Mouse (Mus musculus) intestine, embryonic 16.5 days (tissue): ENCODE measurements around the gene Wfdc1. TPM values are rescaled to one million over a fixed set of nuclear protein-coding genes. Genes with fewer than 3 reads are reported as not detected.

Experiments used
- ATAC-seq: fragments of 200-750 bp; cut with Nextera tagmentation; 2 replicates; pipeline ENCODE4 v1.8.0; 2017; ENCODE audit warnings: moderate TSS enrichment, moderate library complexity
- H3K27ac ChIP-seq: fragments of 300-500 bp; sonication (generic); 2 replicates; pipeline ENCODE4 v1.5.1; 2014; ENCODE audit warnings: mild to moderate bottlenecking, low read length
- H3K27me3 ChIP-seq: fragments of 300-500 bp; sonication (generic); replicated peaks from 2 replicates; pipeline ENCODE4 v1.6.1; 2014; ENCODE audit warnings: low read length, control low read depth, mixed read lengths; ENCODE audit not compliant: control insufficient read depth, insufficient read depth
- H3K36me3 ChIP-seq: fragments of 300-500 bp; sonication (generic); 2 replicates; pipeline ENCODE4 v1.6.1; 2014; ENCODE audit warnings: low read length, control low read depth; ENCODE audit not compliant: control insufficient read depth, insufficient read depth
- H3K4me1 ChIP-seq: fragments of 300-500 bp; sonication (generic); 2 replicates; pipeline ENCODE4 v1.6.1; 2014; ENCODE audit warnings: low read length, control low read depth, mixed read lengths; ENCODE audit not compliant: control insufficient read depth, insufficient read depth
- H3K4me2 ChIP-seq: fragments of 300-500 bp; sonication (generic); 2 replicates; pipeline ENCODE4 v1.6.1; 2014; ENCODE audit warnings: low read depth, low read length, control low read depth
- H3K4me3 ChIP-seq: fragments of 300-500 bp; sonication (generic); 2 replicates; pipeline ENCODE4 v1.5.1; 2014; ENCODE audit warnings: mild to moderate bottlenecking, low read length
- H3K9ac ChIP-seq: fragments of 300-500 bp; sonication (generic); 2 replicates; pipeline ENCODE4 v1.6.1; 2014; ENCODE audit warnings: low read depth, low read length
- H3K9me3 ChIP-seq: fragments of 300-500 bp; sonication (generic); 2 replicates; pipeline ENCODE4 v1.6.1; 2016; ENCODE audit warnings: low read length, control low read depth; ENCODE audit not compliant: control insufficient read depth
- WGBS: fragments of 180-500 bp; shearing (Covaris S2); extraction: QIAGEN DNeasy Blood & Tissue Kit; methylation state at CpG from one replicate; pipeline ENCODE4 v1.1.7; 2014; 5-methylcytosine and 5-hydroxymethylcytosine counted together
- polyA plus RNA-seq: library from polyadenylated mRNA; unstranded; fragments of >200 nt; fragmentation: Nextera tagmentation; extraction: Ambion mirVana; gene quantifications from 2 replicates; pipeline ENCODE4 v1.2.1, GENCODE M21; 2015

Wfdc1 gene
- polyA plus RNA-seq, 1 experiment from 2014 or later = 4.6 TPM

DNA sequence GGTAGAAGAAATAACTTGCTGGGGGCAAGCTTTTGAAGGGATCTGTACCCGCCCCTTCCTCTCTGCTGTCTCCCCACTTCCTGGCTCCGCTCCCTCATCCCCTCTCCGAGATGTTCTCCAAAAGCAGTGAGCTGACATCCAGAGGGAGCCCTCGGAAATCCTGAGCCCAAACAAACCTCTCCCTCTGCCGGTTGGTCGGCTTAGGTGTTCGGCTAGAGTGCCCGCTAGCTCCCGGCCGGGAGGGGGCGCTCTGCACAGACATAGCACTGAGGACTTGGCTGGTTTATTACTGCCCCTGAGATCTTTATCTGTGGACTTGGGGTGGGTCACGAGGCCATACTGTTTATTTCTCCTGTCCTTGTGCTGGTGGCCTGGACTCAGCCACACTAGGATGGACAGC is 3.1 kb downstream of the Wfdc1 start:
- Histone ChIP-seq H3K9me3 (no peaks in the 10 kb centered on the region), H3K27ac (peak overlapping the region; percentile 82)

DNA sequence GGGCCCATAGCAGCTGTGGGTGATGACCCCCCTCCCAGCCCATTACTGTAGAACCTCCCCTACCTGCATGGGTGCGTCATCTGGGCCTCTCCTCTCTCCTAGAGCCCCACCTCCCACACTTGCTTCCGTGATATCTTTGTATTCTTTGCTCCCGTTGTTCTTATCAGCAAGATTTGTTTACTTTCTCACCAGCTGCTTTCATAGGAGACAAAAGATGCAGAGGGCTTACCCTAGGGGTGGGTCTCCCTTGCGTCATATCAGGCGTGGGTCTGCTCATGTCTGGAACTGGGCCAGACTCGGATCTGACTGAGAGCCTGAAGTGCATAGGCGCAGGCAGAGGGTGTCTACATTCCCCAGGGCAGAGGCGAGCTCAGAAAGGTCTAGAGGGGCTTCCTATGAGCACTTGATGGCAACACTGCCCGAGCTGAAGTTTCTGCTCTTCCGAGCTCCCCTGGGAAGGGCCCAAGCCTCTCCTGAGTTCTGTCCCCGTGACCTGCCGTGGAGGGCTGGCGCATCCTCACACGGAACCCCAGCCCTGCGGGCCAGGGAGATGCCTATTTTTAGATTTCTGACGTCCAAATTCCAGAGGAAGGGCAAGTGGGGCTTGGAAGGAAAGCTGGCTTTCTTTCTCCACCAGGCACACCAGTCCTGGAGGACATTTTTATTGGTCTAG is 4.4 kb downstream of the Wfdc1 start:
- 24% methylated on average over 16 of the region's 16 CpGs for WGBS
- Histone ChIP-seq H3K27ac (peak overlapping the region; percentile 84), H3K27me3 (no peaks in the 10 kb centered on the region), H3K4me1 (peaks cover 35% of the 10 kb centered on the region), H3K4me3 (peak overlapping the region; percentile 9; the same call in 1 of the 2 replicates), H3K4me2 (peak overlapping the region; percentile 48), H3K9ac (peak overlapping the region; percentile 57), H3K9me3 (no peaks in the 10 kb centered on the region), H3K36me3 (no peaks in the 10 kb centered on the region)
- peak; percentile 71 for ATAC-seq

More for the DNA sequence above, 3.1 kb downstream of the Wfdc1 start:
- Histone ChIP-seq H3K36me3 (no peaks in the 10 kb centered on the region), H3K27me3 (no peaks in the 10 kb centered on the region), H3K4me1 (peaks cover 41% of the 10 kb centered on the region), H3K9ac (no peak overlapping the region), H3K4me3 (no peak overlapping the region), H3K4me2 (no peak overlapping the region; the same call in 1 of the 2 replicates)
- ATAC-seq = peak; percentile 13; the same call in 1 of the 2 replicates
- 39% methylated on average over 10 of the region's 12 CpGs for WGBS

DNA sequence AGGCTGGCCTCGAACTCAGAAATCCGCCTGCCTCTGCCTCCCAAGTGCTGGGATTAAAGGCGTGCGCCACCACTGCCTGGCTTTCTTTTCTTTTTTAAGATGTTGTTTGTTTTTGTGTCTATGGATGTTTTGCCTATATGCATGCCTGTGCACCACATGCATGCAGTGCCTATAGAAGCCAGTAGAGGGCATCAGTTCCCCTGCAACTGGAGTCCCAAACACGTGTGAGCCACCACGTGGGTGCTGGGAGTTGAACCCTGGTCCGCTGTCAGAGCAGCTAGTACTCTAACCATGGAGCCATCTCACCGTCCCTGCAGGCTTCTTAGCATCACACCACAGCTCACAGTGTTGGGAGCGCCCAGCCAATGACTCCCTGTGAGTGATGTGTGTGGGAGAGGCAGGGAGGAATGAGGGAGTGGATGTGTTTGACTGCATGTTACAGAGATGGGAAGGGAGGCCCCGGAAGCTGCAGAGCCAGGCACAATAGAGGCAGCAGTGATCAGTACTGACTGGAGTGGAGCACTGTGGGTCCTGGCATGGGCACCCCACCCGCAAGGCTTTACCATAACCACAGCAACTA is 7.9 kb downstream of the Wfdc1 start:
- H3K4me2 ChIP-seq = no peak overlapping the region
- H3K9me3 ChIP-seq = no peaks in the 10 kb centered on the region
- H3K9ac ChIP-seq = no peak overlapping the region
- no peak for ATAC-seq
- peaks cover 15% of the 10 kb centered on the region for H3K4me1 ChIP-seq
- H3K27ac ChIP-seq = no peak overlapping the region
- no peaks in the 10 kb centered on the region for H3K27me3 ChIP-seq
- 79% methylated on average over 10 of the region's 11 CpGs for WGBS
- H3K4me3 ChIP-seq = no peak overlapping the region
- no peaks in the 10 kb centered on the region for H3K36me3 ChIP-seq

DNA sequence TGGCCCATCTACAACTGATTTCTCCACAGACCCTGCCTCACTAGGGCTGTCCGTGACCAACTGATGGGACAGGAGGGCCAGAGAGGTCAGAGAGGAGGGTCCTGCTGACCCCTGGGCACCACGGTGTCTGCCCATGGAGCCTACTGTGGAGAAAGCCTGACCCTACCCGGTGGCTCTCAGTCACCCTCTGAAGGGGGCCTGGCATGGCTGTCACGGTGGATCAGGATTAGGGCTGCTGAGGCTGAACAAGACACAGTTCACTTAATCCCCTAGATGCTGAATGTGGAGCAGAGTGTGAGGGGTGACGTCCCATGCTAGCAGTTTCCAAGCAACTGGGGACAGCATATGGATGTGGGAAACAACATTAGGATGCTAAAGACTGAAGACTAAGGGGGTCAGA is 9.3 kb downstream of the Wfdc1 start:
- ATAC-seq = no peak
- H3K36me3 ChIP-seq = no peaks in the 10 kb centered on the region

DNA sequence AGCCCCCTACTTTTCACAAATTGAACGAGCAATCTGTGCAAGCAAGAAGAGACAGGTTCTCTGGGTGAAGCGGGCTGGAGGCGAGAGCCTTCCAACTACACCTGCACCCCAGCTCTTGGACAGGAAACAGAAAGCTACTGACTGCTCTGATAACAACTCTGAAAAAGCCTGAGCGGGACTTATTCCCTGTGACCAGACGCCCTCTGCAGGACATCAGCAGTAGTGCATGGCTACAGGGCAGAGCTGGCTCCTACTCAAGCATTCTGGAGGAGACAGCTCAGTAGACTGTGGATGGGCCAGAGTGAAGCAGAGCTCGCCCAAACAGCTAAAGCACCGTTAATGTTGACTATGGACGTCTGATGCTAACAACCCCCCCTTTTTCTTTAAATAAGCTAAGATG is 10.2 kb downstream of the Wfdc1 start:
- H3K9me3 ChIP-seq = no peaks in the 10 kb centered on the region
- peak; percentile 58 for ATAC-seq
- H3K4me1 ChIP-seq = no peaks in the 10 kb centered on the region
- no peak overlapping the region for H3K4me2 ChIP-seq
- H3K9ac ChIP-seq = no peak overlapping the region
- no peak overlapping the region for H3K4me3 ChIP-seq
- H3K27me3 ChIP-seq = no peaks in the 10 kb centered on the region
- no peak overlapping the region for H3K27ac ChIP-seq
- H3K36me3 ChIP-seq = no peaks in the 10 kb centered on the region
- whole genome bisulfite sequencing = 12% methylated on average over 8 of the region's 8 CpGs

More for the DNA sequence above, 9.3 kb downstream of the Wfdc1 start:
- Histone ChIP-seq H3K9ac (no peak overlapping the region), H3K9me3 (no peaks in the 10 kb centered on the region), H3K4me1 (peaks cover 7% of the 10 kb centered on the region), H3K4me3 (no peak overlapping the region), H3K27ac (no peak overlapping the region), H3K27me3 (no peaks in the 10 kb centered on the region), H3K4me2 (no peak overlapping the region)
- 84% methylated on average over 5 of the region's 5 CpGs for WGBS

DNA sequence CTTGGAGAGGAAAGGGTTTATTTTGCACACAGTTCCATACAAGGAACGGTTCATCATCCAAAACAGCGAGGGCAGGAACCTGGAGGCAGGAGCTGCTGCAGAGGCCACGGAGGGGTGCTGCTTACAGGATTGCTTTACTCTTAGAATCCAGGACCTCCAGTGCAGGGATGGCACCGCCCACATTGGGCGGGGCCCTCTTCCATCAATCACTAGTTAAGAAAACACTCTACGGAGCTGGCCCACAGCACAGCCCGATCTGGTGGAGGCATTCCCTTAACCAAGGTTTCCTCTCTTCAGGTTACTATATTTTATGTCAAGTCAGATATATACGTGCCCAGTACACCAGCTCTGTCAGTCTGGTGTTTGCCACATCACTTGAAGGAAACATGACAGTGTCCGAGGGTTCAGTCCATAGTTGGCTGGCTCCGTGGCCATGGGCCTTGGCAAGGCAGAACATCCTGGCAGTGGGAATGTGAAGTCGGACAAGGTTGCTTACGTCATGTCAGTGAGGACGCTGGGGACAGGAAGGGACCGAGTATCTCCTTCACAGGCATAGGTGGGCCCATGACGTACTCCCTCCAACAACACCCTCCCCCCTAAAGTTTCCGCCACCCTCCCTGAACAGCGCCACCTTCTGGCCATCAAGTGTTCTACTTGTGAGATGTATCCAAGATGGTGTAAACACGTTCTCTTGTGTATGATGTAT is 12.1 kb downstream of the Wfdc1 start:
- Histone ChIP-seq H3K27me3 (no peaks in the 10 kb centered on the region), H3K4me1 (no peaks in the 10 kb centered on the region), H3K27ac (no peak overlapping the region), H3K9ac (no peak overlapping the region), H3K4me2 (peak overlapping the region; percentile 1; the same call in 1 of the 2 replicates), H3K9me3 (no peaks in the 10 kb centered on the region), H3K36me3 (no peaks in the 10 kb centered on the region), H3K4me3 (no peak overlapping the region)
- 12% methylated on average over 18 of the region's 18 CpGs for WGBS
- 0 out of 2 replicates have a peak, but pooled peaks have one; percentile 34 for ATAC-seq

DNA sequence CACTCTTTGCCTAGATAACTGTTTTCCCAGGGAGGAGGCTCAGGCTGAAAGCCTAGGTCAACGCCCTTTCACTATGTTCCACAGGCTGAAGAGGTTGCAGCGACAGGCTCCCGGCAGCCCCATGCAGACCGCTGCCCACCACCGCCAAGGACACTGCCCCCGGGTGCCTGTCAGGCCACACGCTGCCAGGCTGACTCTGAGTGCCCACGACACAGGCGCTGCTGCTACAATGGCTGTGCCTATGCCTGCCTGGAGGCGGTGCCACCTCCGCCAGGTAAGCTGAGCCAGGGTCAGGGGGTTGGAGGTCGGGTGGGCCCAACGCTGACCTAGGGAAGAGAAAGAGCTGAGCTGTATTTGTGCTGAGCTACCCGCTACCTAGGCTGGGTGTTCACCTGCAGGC is 13.0 kb downstream of the Wfdc1 start:
- Histone ChIP-seq H3K27me3 (no peaks in the 10 kb centered on the region), H3K9ac (no peak overlapping the region), H3K9me3 (no peaks in the 10 kb centered on the region), H3K4me2 (no peak overlapping the region), H3K4me3 (no peak overlapping the region), H3K27ac (no peak overlapping the region), H3K4me1 (no peaks in the 10 kb centered on the region), H3K36me3 (no peaks in the 10 kb centered on the region)
- no peak for ATAC-seq
- 75% methylated on average over 14 of the region's 14 CpGs for WGBS

DNA sequence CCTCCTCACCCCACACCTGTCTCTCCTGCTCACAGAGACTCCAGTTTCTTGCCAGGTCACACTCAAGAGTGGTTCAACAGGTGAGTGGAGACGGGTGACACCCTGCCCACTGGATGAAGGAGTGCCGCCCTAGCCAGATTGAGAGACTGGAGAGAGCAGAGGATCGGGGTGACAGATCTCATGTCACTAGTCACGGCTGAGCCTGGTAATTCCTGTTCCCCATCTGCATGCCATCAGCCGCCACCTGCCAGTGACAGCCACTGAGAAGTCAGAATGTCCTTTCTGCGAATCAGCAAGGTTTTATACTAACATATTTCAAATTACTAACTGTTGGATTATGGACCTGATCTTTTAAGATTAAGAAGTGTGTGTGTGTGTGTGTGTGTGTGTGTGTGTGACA is 24.4 kb downstream of the Wfdc1 start:
- Histone ChIP-seq H3K27ac (no peak overlapping the region), H3K9ac (no peak overlapping the region), H3K27me3 (no peaks in the 10 kb centered on the region), H3K36me3 (no peaks in the 10 kb centered on the region), H3K4me2 (no peak overlapping the region), H3K9me3 (no peaks in the 10 kb centered on the region), H3K4me1 (no peaks in the 10 kb centered on the region), H3K4me3 (no peak overlapping the region)
- WGBS = 66% methylated on average over 6 of the region's 6 CpGs
- no peak for ATAC-seq

DNA sequence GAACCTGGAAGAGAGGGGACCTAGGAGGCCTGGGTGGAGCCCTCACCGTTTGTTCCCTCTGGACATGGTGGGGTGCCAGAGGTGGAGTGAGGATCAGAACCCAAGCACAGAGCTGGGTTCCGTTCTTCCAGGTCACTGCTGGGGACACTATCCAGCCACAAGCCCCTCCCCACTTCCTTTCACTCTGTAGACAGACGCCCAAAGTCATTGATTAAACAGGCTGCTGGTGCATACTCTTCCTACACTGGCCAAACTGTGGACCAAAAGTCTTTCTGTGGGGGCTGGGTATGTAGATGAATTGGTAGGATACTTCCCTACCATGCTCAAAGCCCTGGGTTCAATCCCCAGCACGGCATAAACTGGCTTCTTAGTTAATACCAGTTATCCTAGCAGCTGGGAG is 25.8 kb downstream of the Wfdc1 start:
- Histone ChIP-seq H3K27me3 (no peaks in the 10 kb centered on the region), H3K4me3 (no peak overlapping the region), H3K9ac (no peak overlapping the region), H3K4me1 (no peaks in the 10 kb centered on the region), H3K9me3 (no peaks in the 10 kb centered on the region), H3K36me3 (no peaks in the 10 kb centered on the region), H3K27ac (no peak overlapping the region), H3K4me2 (no peak overlapping the region)
- 62% methylated on average over 4 of the region's 4 CpGs for WGBS
- no peak for ATAC-seq
